Comparison of ENCODE assay signal across 11 mouse cellular contexts in the genomic region with DNA sequence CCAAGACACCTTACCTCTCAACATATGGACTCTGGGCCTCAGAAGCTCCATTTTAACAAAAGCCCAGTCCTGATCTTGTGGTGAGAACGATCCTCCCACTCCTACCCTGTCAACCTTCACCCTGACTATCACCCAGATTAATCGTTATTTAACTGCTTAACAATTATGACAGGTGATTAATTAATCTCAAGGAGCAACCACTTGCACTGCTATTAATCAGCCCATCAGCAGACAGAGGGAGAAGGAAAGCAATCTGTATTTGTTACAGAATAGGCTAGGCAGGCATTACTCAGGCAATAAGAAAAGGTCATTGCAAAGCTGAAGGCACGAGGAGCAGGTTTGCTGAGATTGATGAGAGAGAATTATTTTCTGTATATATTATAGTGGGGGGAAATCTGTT.
"Had no signal": no experiment of that assay in that cellular context is flagged by ENCODE, and none has a peak within 500 bp of the region (broad histone marks: within the 10 kb centered on the region; RNA-seq: fewer than 3 reads in every experiment).

No protein-coding gene starts in this region.

- H3K9me3 ChIP-seq: intestine, embryonic 15.5 days; limb, embryonic 12.5 days; liver, embryonic 13.5 days had no signal

- H3K4me2 ChIP-seq: intestine, embryonic 15.5 days; limb, embryonic 12.5 days; liver, embryonic 13.5 days had no signal

- H3K4me1 ChIP-seq: intestine, embryonic 15.5 days; limb, embryonic 12.5 days; liver, embryonic 13.5 days had no signal

- H3K4me3 ChIP-seq: intestine, embryonic 15.5 days; layer of hippocampus, adult 2 months; limb, embryonic 12.5 days; liver, embryonic 13.5 days had no signal

- ATAC-seq: intestine, embryonic 15.5 days had no signal

- DNase-seq: kidney, adult 18-20 months; kidney, postnatal 10 days; kidney, postnatal 4 days; liver; liver, embryonic 13.5 days; lung, adult 18-20 months; thymus, adult 18-20 months; thymus, postnatal 25 days had no signal

- H3K36me3 ChIP-seq: intestine, embryonic 15.5 days; limb, embryonic 12.5 days; liver, embryonic 13.5 days had no signal

- H3K9ac ChIP-seq: intestine, embryonic 15.5 days; limb, embryonic 12.5 days; liver, embryonic 13.5 days had no signal

- H3K27ac ChIP-seq: intestine, embryonic 15.5 days; layer of hippocampus, adult 2 months; limb, embryonic 12.5 days; liver, embryonic 13.5 days had no signal

- H3K27me3 ChIP-seq: intestine, embryonic 15.5 days; limb, embryonic 12.5 days; liver, embryonic 13.5 days had no signal
